Mouse (Mus musculus) adrenal gland, postnatal 14 days (tissue): ENCODE measurements around the gene Prr5. TPM values are rescaled to one million over a fixed set of nuclear protein-coding genes. Genes with fewer than 3 reads are reported as not detected.

ENCODE experiments used
- total RNA-seq: library from RNA; stranded (reverse); gene quantifications from 2 replicates; pipeline ENCODE4 v1.2.3, GENCODE M21; 2021

The Prr5 gene
- total RNA-seq, 1 experiment from 2014 or later: 7.1 TPM

Other genes with a start within 250 kb of the Prr5 start
- 1.8 and 2.6 TPM in 2 replicates for gene Shisal1, start 222.5 kb upstream of the Prr5 start, total RNA-seq
- gene Rtl6, start 111.8 kb upstream of the Prr5 start, total RNA-seq: 6.3 and 7.2 TPM in 2 replicates
- 0.83 and 1.2 TPM in 2 replicates for gene Arhgap8, start 50.4 kb downstream of the Prr5 start, total RNA-seq
- gene Phf21b, start 186.4 kb downstream of the Prr5 start, total RNA-seq: 2.3 and 3.6 TPM in 2 replicates